ENCODE assay signal across 25 mouse cellular contexts in the genomic region with DNA sequence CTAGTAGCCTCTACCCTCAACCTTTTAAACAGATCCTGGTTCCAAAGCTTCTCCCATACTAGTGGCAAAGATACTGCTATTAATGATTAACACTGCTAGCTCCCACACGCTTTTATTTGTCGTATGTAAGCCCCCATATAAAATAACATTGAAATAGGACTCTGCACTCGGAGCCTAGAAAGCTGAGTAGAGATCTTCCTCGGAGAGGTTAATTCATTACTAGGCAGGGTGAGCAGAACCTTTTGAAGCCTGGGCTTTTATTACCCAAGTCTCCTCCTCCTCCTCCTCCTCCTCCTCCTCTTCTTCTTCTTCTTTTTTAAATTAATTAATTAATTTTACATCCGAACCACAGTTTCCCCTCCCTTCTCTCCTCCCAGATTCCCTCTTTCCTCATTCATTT. TPM values are rescaled to one million over a fixed set of nuclear protein-coding genes. Genes with fewer than 3 reads are reported as not detected.
DNase-seq lines count a peak whose midpoint lies in the region; ATAC-seq and TF ChIP-seq lines count a peak whose summit lies in the region.
"Had no signal": no experiment of that assay in that cellular context is flagged by ENCODE, and none has a peak within 500 bp of the region (broad histone marks: within the 10 kb centered on the region; RNA-seq: fewer than 3 reads in every experiment).

No protein-coding gene starts in this region.

- H3K9ac ChIP-seq in intestine, embryonic 15.5 days, result no peak overlapping the region
- no peak overlapping the region for H3K9ac ChIP-seq in intestine, postnatal 0 days (ENCODE audit: low read depth, low read length)
- no peak overlapping the region for H3K9ac ChIP-seq in kidney, embryonic 15.5 days
- H3K9ac ChIP-seq in kidney, postnatal 0 days (ENCODE audit: low read depth, low read length), result no peak overlapping the region
- H3K9ac ChIP-seq: embryonic facial prominence, embryonic 12.5 days; forebrain, embryonic 13.5 days had no signal

- H3K9me3 ChIP-seq in intestine, embryonic 15.5 days, result no peaks in the 10 kb centered on the region
- H3K9me3 ChIP-seq in intestine, postnatal 0 days (ENCODE audit: control insufficient read depth), result no peaks in the 10 kb centered on the region
- no peaks in the 10 kb centered on the region for H3K9me3 ChIP-seq in kidney, embryonic 15.5 days (replicated peaks)
- no peaks in the 10 kb centered on the region for H3K9me3 ChIP-seq in kidney, postnatal 0 days (replicated peaks; ENCODE audit: low read length)
- no peaks in the 10 kb centered on the region for H3K9me3 ChIP-seq in limb, embryonic 10.5 days (replicated peaks)
- H3K9me3 ChIP-seq: embryonic facial prominence, embryonic 10.5 days; embryonic facial prominence, embryonic 12.5 days; forebrain, embryonic 13.5 days; G1E had no signal

- peak overlapping the region; percentile 9; the same call in 1 of the 2 replicates for H3K4me2 ChIP-seq in intestine, embryonic 15.5 days (replicated peaks)
- H3K4me2 ChIP-seq in intestine, postnatal 0 days (replicated peaks; ENCODE audit: low read depth), result no peak overlapping the region
- no peak overlapping the region for H3K4me2 ChIP-seq in kidney, embryonic 15.5 days
- H3K4me2 ChIP-seq in kidney, postnatal 0 days (ENCODE audit: low read length), result no peak overlapping the region
- H3K4me2 ChIP-seq: embryonic facial prominence, embryonic 12.5 days; forebrain, embryonic 13.5 days had no signal

- DNase-seq in kidney, adult 9 months, result peak; percentile 6
- DNase-seq in kidney, postnatal 10 days, result no peak
- no peak for DNase-seq in kidney, adult 11 months
- DNase-seq in kidney, postnatal 0 days (ENCODE audit: low spot score), result peak; percentile 41
- no peak for DNase-seq in limb, embryonic 10.5 days (ENCODE audit: low spot score)
- DNase-seq: adrenal gland, adult 8-10 months; adrenal gland, postnatal 14 days; adrenal gland, postnatal 36 days; B cell, adult 2 months; cerebellum, adult 11-12 months; cerebellum, adult 2 months; cerebellum, adult 9-10 months; cerebellum, postnatal 10 days; cerebellum, postnatal 25 days had no signal

- no peaks in the 10 kb centered on the region for H3K4me1 ChIP-seq in intestine, embryonic 15.5 days (replicated peaks)
- no peaks in the 10 kb centered on the region for H3K4me1 ChIP-seq in intestine, postnatal 0 days (replicated peaks; ENCODE audit: control insufficient read depth, insufficient read depth, low read length)
- peaks cover 8% of the 10 kb centered on the region; the same call in 1 of the 2 replicates for H3K4me1 ChIP-seq in kidney, embryonic 15.5 days
- H3K4me1 ChIP-seq in kidney, postnatal 0 days (replicated peaks; ENCODE audit: insufficient read depth, low read length), result no peaks in the 10 kb centered on the region
- no peaks in the 10 kb centered on the region for H3K4me1 ChIP-seq in limb, embryonic 10.5 days
- H3K4me1 ChIP-seq: embryonic facial prominence, embryonic 10.5 days; embryonic facial prominence, embryonic 12.5 days; forebrain, embryonic 13.5 days had no signal

- no peak for TF ChIP-seq CTCF in intestine, postnatal 0 days (IDR thresholded peaks at IDR 0.05; ENCODE audit: low read depth)
- no peak for TF ChIP-seq CTCF in kidney, postnatal 0 days (IDR thresholded peaks at IDR 0.05; ENCODE audit: low read depth)

- 51% methylated on average over 5 of the region's 5 CpGs for WGBS in intestine, embryonic 15.5 days
- WGBS in intestine, postnatal 0 days, result 27% methylated on average over 5 of the region's 5 CpGs
- 13% methylated on average over 5 of the region's 5 CpGs for WGBS in kidney, embryonic 15.5 days
- 14% methylated on average over 5 of the region's 5 CpGs for WGBS in kidney, postnatal 0 days
- WGBS in limb, embryonic 10.5 days, result 57% methylated on average over 5 of the region's 5 CpGs

- no peak for ATAC-seq in intestine, embryonic 15.5 days
- ATAC-seq in intestine, postnatal 0 days, result no peak
- ATAC-seq in kidney, embryonic 15.5 days (replicated peaks; ENCODE audit: low FRiP score), result peak; percentile 56
- ATAC-seq in kidney, postnatal 0 days (replicated peaks; ENCODE audit: low FRiP score, low read depth), result 0 out of 2 replicates have a peak, but pooled peaks have one; percentile 21
- ATAC-seq: activated CD4-positive, CD25-positive, alpha-beta regulatory T cell, adult 4 months; CD4-positive, CD25-positive, alpha-beta regulatory T cell, adult 4 months; forebrain, embryonic 13.5 days; Patski had no signal

- no peaks in the 10 kb centered on the region for H3K27me3 ChIP-seq in intestine, embryonic 15.5 days (replicated peaks)
- no peaks in the 10 kb centered on the region for H3K27me3 ChIP-seq in intestine, postnatal 0 days (replicated peaks; ENCODE audit: control insufficient read depth, insufficient read depth, low read length)
- no peaks in the 10 kb centered on the region for H3K27me3 ChIP-seq in kidney, embryonic 15.5 days
- no peaks in the 10 kb centered on the region for H3K27me3 ChIP-seq in kidney, postnatal 0 days (ENCODE audit: insufficient read depth, low read length)
- no peaks in the 10 kb centered on the region for H3K27me3 ChIP-seq in limb, embryonic 10.5 days (ENCODE audit: low read depth, poor library complexity, severe bottlenecking)
- H3K27me3 ChIP-seq: CH12.LX; embryonic facial prominence, embryonic 12.5 days; forebrain, embryonic 13.5 days had no signal

- H3K27ac ChIP-seq in intestine, embryonic 15.5 days, result no peak overlapping the region
- no peak overlapping the region for H3K27ac ChIP-seq in intestine, postnatal 0 days (ENCODE audit: low read depth, low read length)
- H3K27ac ChIP-seq in kidney, embryonic 15.5 days, result 0 out of 2 replicates have a peak overlapping the region, but pooled peaks have one; percentile 22
- no peak overlapping the region for H3K27ac ChIP-seq in kidney, postnatal 0 days
- no peak overlapping the region for H3K27ac ChIP-seq in limb, embryonic 10.5 days
- H3K27ac ChIP-seq: embryonic facial prominence, embryonic 10.5 days; embryonic facial prominence, embryonic 12.5 days; forebrain, embryonic 13.5 days had no signal

- no peaks in the 10 kb centered on the region for H3K36me3 ChIP-seq in intestine, embryonic 15.5 days
- no peaks in the 10 kb centered on the region for H3K36me3 ChIP-seq in intestine, postnatal 0 days (ENCODE audit: control insufficient read depth, insufficient read depth)
- no peaks in the 10 kb centered on the region for H3K36me3 ChIP-seq in kidney, embryonic 15.5 days
- H3K36me3 ChIP-seq in kidney, postnatal 0 days (ENCODE audit: insufficient read depth, low read length), result no peaks in the 10 kb centered on the region
- H3K36me3 ChIP-seq in limb, embryonic 10.5 days, result no peaks in the 10 kb centered on the region
- H3K36me3 ChIP-seq: embryonic facial prominence, embryonic 10.5 days; embryonic facial prominence, embryonic 12.5 days; G1E had no signal

- no peak overlapping the region for H3K4me3 ChIP-seq in intestine, embryonic 15.5 days (replicated peaks)
- no peak overlapping the region for H3K4me3 ChIP-seq in intestine, postnatal 0 days (ENCODE audit: low read depth, low read length)
- no peak overlapping the region for H3K4me3 ChIP-seq in kidney, embryonic 15.5 days (replicated peaks)
- no peak overlapping the region for H3K4me3 ChIP-seq in kidney, postnatal 0 days (replicated peaks; ENCODE audit: low read depth, low read length)
- no peak overlapping the region for H3K4me3 ChIP-seq in limb, embryonic 10.5 days
- H3K4me3 ChIP-seq: embryonic facial prominence, embryonic 10.5 days; embryonic facial prominence, embryonic 12.5 days; forebrain, embryonic 13.5 days had no signal

RNA-seq across cellular contexts. Expression of gene Rdh12, which starts 8.8 kb away (rescaled TPM):
- polyA plus RNA-seq in intestine, embryonic 15.5 days (2015; fragmentation: Nextera tagmentation; extraction: Ambion mirVana), result 1.3 and 1.4 TPM in 2 replicates
- polyA plus RNA-seq in intestine, postnatal 0 days (2015; fragmentation: Nextera tagmentation; extraction: Ambion mirVana), result 0.24 and 0.44 TPM in 2 replicates
- polyA plus RNA-seq in kidney, embryonic 15.5 days (2015; fragmentation: Nextera tagmentation; extraction: Ambion mirVana), result 2.4 and 3.1 TPM in 2 replicates
- 7.4 and 7.7 TPM in 2 replicates for polyA plus RNA-seq in kidney, postnatal 0 days (2015; fragmentation: Nextera tagmentation; extraction: Ambion mirVana)
- polyA plus RNA-seq in limb, embryonic 10.5 days (2016; fragmentation: Nextera tagmentation; extraction: Ambion mirVana), result 1.9 and 2.6 TPM in 2 replicates
- polyA plus RNA-seq: G1E had no signal

RNA-seq across cellular contexts. Expression of gene Rdh11, which starts 25.4 kb away (rescaled TPM):
- 34.7 and 38.9 TPM in 2 replicates for polyA plus RNA-seq in intestine, embryonic 15.5 days (2015; fragmentation: Nextera tagmentation; extraction: Ambion mirVana)
- polyA plus RNA-seq in intestine, postnatal 0 days (2015; fragmentation: Nextera tagmentation; extraction: Ambion mirVana), result 10.4 and 11.6 TPM in 2 replicates
- 25.9 and 26.8 TPM in 2 replicates for polyA plus RNA-seq in kidney, embryonic 15.5 days (2015; fragmentation: Nextera tagmentation; extraction: Ambion mirVana)
- polyA plus RNA-seq in kidney, postnatal 0 days (2015; fragmentation: Nextera tagmentation; extraction: Ambion mirVana), result 21.4 and 22.7 TPM in 2 replicates
- 20.8 and 22.2 TPM in 2 replicates for polyA plus RNA-seq in limb, embryonic 10.5 days (2016; fragmentation: Nextera tagmentation; extraction: Ambion mirVana)

RNA-seq across cellular contexts. Expression of gene Vti1b, which starts 45.0 kb away (rescaled TPM):
- polyA plus RNA-seq in intestine, embryonic 15.5 days (2015; fragmentation: Nextera tagmentation; extraction: Ambion mirVana), result 106 and 111 TPM in 2 replicates
- 142 and 144 TPM in 2 replicates for polyA plus RNA-seq in intestine, postnatal 0 days (2015; fragmentation: Nextera tagmentation; extraction: Ambion mirVana)
- polyA plus RNA-seq in kidney, embryonic 15.5 days (2015; fragmentation: Nextera tagmentation; extraction: Ambion mirVana), result 97.7 and 101 TPM in 2 replicates
- 105 and 108 TPM in 2 replicates for polyA plus RNA-seq in kidney, postnatal 0 days (2015; fragmentation: Nextera tagmentation; extraction: Ambion mirVana)
- 91.8 and 99.8 TPM in 2 replicates for polyA plus RNA-seq in limb, embryonic 10.5 days (2016; fragmentation: Nextera tagmentation; extraction: Ambion mirVana)

Comparison
In these comparisons a context has a peak if more than half of its experiments do, and no peak if none do; other contexts are left out.
1. DNase-seq: peak in kidney, adult 9 months (single experiment) and kidney, postnatal 0 days (single experiment); none in kidney, postnatal 10 days (single experiment), kidney, adult 11 months (single experiment) and limb, embryonic 10.5 days (single experiment).
2. ATAC-seq: peak in kidney, embryonic 15.5 days (single experiment) and kidney, postnatal 0 days (single experiment); none in intestine, embryonic 15.5 days (single experiment) and intestine, postnatal 0 days (single experiment).